In genomic region chr5:128964353-128964752, GRCm38 (mm10) we compare ENCODE assay signal across 32 mouse cellular contexts. TPM values are rescaled to one million over a fixed set of nuclear protein-coding genes. Genes with fewer than 3 reads are reported as not detected.
DNase-seq lines count a peak whose midpoint lies in the region; TF ChIP-seq lines count a peak whose summit lies in the region.
"Had no signal": no experiment of that assay in that cellular context is flagged by ENCODE, and none has a peak within 500 bp of the region (broad histone marks: within the 10 kb centered on the region; RNA-seq: fewer than 3 reads in every experiment).

No protein-coding gene starts in this region.

- 49% methylated on average over 4 of the region's 4 CpGs for WGBS in cerebellum, adult 2 months

- H3K4me1 ChIP-seq in cerebellum, adult 2 months (ENCODE audit: control insufficient read depth, insufficient read depth, low read length), result no peaks in the 10 kb centered on the region
- H3K4me1 ChIP-seq in cortical plate, adult 2 months (ENCODE audit: control insufficient read depth, insufficient read depth, low read length), result no peaks in the 10 kb centered on the region
- H3K4me1 ChIP-seq: embryonic facial prominence, embryonic 10.5 days; embryonic facial prominence, embryonic 15.5 days; forebrain, embryonic 13.5 days; heart, embryonic 12.5 days; hindbrain, embryonic 13.5 days; limb, embryonic 12.5 days had no signal

- H3K27ac ChIP-seq in cerebellum, adult 2 months (ENCODE audit: insufficient read depth, low read length), result no peak overlapping the region
- H3K27ac ChIP-seq in left cerebral cortex, adult 2 months, result no peak overlapping the region
- no peak overlapping the region for H3K27ac ChIP-seq in cortical plate, adult 2 months (ENCODE audit: insufficient read depth, low read length)
- H3K27ac ChIP-seq: embryonic facial prominence, embryonic 10.5 days; embryonic facial prominence, embryonic 15.5 days; forebrain, embryonic 13.5 days; gastrocnemius, adult 2 months; heart, adult 2 months; hindbrain, embryonic 13.5 days; kidney, postnatal 0 days; limb, embryonic 12.5 days had no signal

- DNase-seq in cerebellum, adult 2 months, result no peak
- no peak for DNase-seq in cerebellum, postnatal 36 days
- DNase-seq in left cerebral cortex, adult 2 months (ENCODE audit: extremely low spot score in 1 of 2, low spot score in 2 of 2), result no peak
- no peak for DNase-seq in left cerebral cortex, adult 11 months (ENCODE audit: low spot score)
- peak; percentile 53 for DNase-seq in R1 (ENCODE audit: low read depth, low spot score)
- DNase-seq in frontal cortex, postnatal 10 days (ENCODE audit: low spot score in 2 of 2), result no peak
- DNase-seq in urinary bladder, adult 2 months (ENCODE audit: low spot score), result no peak
- DNase-seq: adrenal gland, postnatal 25 days; cerebellum, adult 9-10 months; gastrocnemius, adult 2 months; heart, adult 2 months; heart, postnatal 4 days; kidney, adult 8-10 months; kidney, postnatal 4 days; layer of hippocampus, adult 9-11 months; liver, postnatal 0 days; lung, postnatal 36 days; right cerebral cortex, adult 18-20 months; spleen, adult 18-20 months; thymus, postnatal 4 days had no signal

- H3K27me3 ChIP-seq in cerebellum, adult 2 months (ENCODE audit: control insufficient read depth, insufficient read depth, low read length), result no peaks in the 10 kb centered on the region
- H3K27me3 ChIP-seq: embryonic facial prominence, embryonic 15.5 days; forebrain, embryonic 13.5 days; heart, embryonic 12.5 days; hindbrain, embryonic 13.5 days; limb, embryonic 12.5 days had no signal

- intact Hi-C loops in left cerebral cortex, adult 2 months (cut with DNase I), result no loop called here

- peak; percentile 6; the same call in 1 of the 2 replicates for TF ChIP-seq CTCF in cerebellum, adult 2 months (IDR thresholded peaks at IDR 0.05; ENCODE audit: borderline replicate concordance, insufficient read depth, low read depth, low read length)
- TF ChIP-seq CTCF in left cerebral cortex, adult 2 months (IDR thresholded peaks at IDR 0.05), result peak; percentile 46
- peak; percentile 45 for TF ChIP-seq CTCF in cortical plate, adult 2 months (IDR thresholded peaks at IDR 0.05; ENCODE audit: extremely low read depth, insufficient read depth, low read length)

- TF ChIP-seq POLR2A in cerebellum, adult 2 months (IDR thresholded peaks at IDR 0.05; ENCODE audit: borderline replicate concordance, insufficient read depth, low read length), result no peak
- no peak for TF ChIP-seq POLR2A in cortical plate, adult 2 months (IDR thresholded peaks at IDR 0.05; ENCODE audit: extremely low read depth, insufficient read depth, low read length)

- no peak overlapping the region for H3K4me3 ChIP-seq in cerebellum, adult 2 months (replicated peaks; ENCODE audit: insufficient read depth, low read depth, low read length)
- no peak overlapping the region for H3K4me3 ChIP-seq in left cerebral cortex, adult 2 months
- H3K4me3 ChIP-seq in cortical plate, adult 2 months (ENCODE audit: insufficient read depth, low read length), result no peak overlapping the region
- H3K4me3 ChIP-seq: embryonic facial prominence, embryonic 10.5 days; embryonic facial prominence, embryonic 15.5 days; forebrain, embryonic 13.5 days; gastrocnemius, adult 2 months; heart, adult 2 months; heart, embryonic 12.5 days; hindbrain, embryonic 13.5 days; limb, embryonic 12.5 days had no signal

RNA-seq across cellular contexts. Expression of gene Rimbp2, which starts 11.1 kb away (rescaled TPM):
- 12.5 and 16.1 TPM in 2 replicates for polyA plus RNA-seq in cerebellum, adult 2 months (2012; rRNA removed)
- 100 to 1,000 TPM; 142 to 147 TPM for total RNA-seq in left cerebral cortex, adult 2 months (2021)
- polyA plus RNA-seq in cortical plate, adult 2 months (2012; rRNA removed), result 116 and 119 TPM in 2 replicates
- polyA plus RNA-seq in urinary bladder, adult 2 months (2012; rRNA removed), result 0.04 and 0.12 TPM in 2 replicates
- total RNA-seq: megakaryocyte, adult 5-6 weeks; neutrophil, adult 5-6 weeks had no signal
- polyA plus RNA-seq: inflammation-experienced regulatory T-cells, adult 6 months; kidney, postnatal 0 days; liver, postnatal 0 days; thymus, postnatal 0 days had no signal

RNA-seq across cellular contexts. Expression of gene Stx2, which starts 44.0 kb away (rescaled TPM):
- polyA plus RNA-seq in cerebellum, adult 2 months (2012; rRNA removed), result 21.4 and 21.8 TPM in 2 replicates
- total RNA-seq in left cerebral cortex, adult 2 months (2021), result 10 to 100 TPM; 17.8 to 21.8 TPM
- polyA plus RNA-seq in cortical plate, adult 2 months (2012; rRNA removed), result 44.0 and 50.3 TPM in 2 replicates
- 45.6 and 49.8 TPM in 2 replicates for polyA plus RNA-seq in urinary bladder, adult 2 months (2012; rRNA removed)

RNA-seq across cellular contexts. Expression of gene Ran, which starts 55.5 kb away (rescaled TPM):
- 152 and 160 TPM in 2 replicates for polyA plus RNA-seq in cerebellum, adult 2 months (2012; rRNA removed)
- total RNA-seq in left cerebral cortex, adult 2 months (2021), result 100 to 1,000 TPM; 152 to 166 TPM
- 127 and 133 TPM in 2 replicates for polyA plus RNA-seq in cortical plate, adult 2 months (2012; rRNA removed)
- 85.8 and 88.0 TPM in 2 replicates for polyA plus RNA-seq in urinary bladder, adult 2 months (2012; rRNA removed)

Comparison
In these comparisons a context has a peak if more than half of its experiments do, and no peak if none do; other contexts are left out.
1. RNA of gene Rimbp2, which starts 11.1 kb away (polyA plus RNA-seq): 116 to 119 TPM in cortical plate, adult 2 months and 12.5 to 16.1 TPM in cerebellum, adult 2 months; 0.04 to 0.12 TPM in urinary bladder, adult 2 months; every median in the first group is over 10 times any median in the second.
2. Peak in every context shown above with its lines, with median percentiles within 50 percentile points of each other: CTCF ChIP-seq.